Mouse (Mus musculus) forebrain, embryonic 10.5 days (tissue): ENCODE data around the gene Rimklb. TPM values are rescaled to one million over a fixed set of nuclear protein-coding genes. Genes with fewer than 3 reads are reported as not detected.
"Not testable (repeated sequence)": the region's sequence is repeated elsewhere in the genome, so short reads cannot be mapped to it uniquely, and the experiment has no call there.

Experiments used
- DNase-seq: peaks from one replicate; pipeline ENCODE4 v3.0.0-alpha.2; 2017; ENCODE audit warnings: low spot score; ENCODE audit errors: extremely low spot score
- H3K27ac ChIP-seq: fragments of 300-500 bp; sonication (generic); 2 replicates; pipeline ENCODE4 v1.5.1; 2016; ENCODE audit warnings: mild to moderate bottlenecking
- H3K27me3 ChIP-seq: fragments of 300-500 bp; sonication (generic); 2 replicates; pipeline ENCODE4 v1.6.1; 2016; ENCODE audit warnings: mild to moderate bottlenecking; ENCODE audit not compliant: poor library complexity, severe bottlenecking
- H3K36me3 ChIP-seq: fragments of 300-500 bp; sonication (generic); replicated peaks from 2 replicates; pipeline ENCODE4 v1.6.1; 2016; ENCODE audit warnings: mild to moderate bottlenecking, moderate library complexity
- H3K4me1 ChIP-seq: fragments of 300-500 bp; sonication (generic); 2 replicates; pipeline ENCODE4 v1.6.1; 2016
- H3K4me3 ChIP-seq: fragments of 300-500 bp; sonication (generic); 2 replicates; pipeline ENCODE4 v1.5.1; 2016; ENCODE audit warnings: mild to moderate bottlenecking, moderate library complexity
- H3K9me3 ChIP-seq: fragments of 300-500 bp; sonication (generic); 2 replicates; pipeline ENCODE4 v1.6.1; 2016; ENCODE audit warnings: mild to moderate bottlenecking, moderate library complexity
- WGBS: fragments of 180-500 bp; shearing (Covaris S2); methylation state at CpG from one replicate; pipeline ENCODE4 v1.1.7; 2016; 5-methylcytosine and 5-hydroxymethylcytosine counted together
- polyA plus RNA-seq: library from polyadenylated mRNA; unstranded; fragments of >200 nt; fragmentation: Nextera tagmentation; extraction: Ambion mirVana; gene quantifications from 2 replicates; pipeline ENCODE4 v1.2.1, GENCODE M21; 2016

Rimklb gene
- 43.0 and 44.4 TPM in 2 replicates for polyA plus RNA-seq

DNA sequence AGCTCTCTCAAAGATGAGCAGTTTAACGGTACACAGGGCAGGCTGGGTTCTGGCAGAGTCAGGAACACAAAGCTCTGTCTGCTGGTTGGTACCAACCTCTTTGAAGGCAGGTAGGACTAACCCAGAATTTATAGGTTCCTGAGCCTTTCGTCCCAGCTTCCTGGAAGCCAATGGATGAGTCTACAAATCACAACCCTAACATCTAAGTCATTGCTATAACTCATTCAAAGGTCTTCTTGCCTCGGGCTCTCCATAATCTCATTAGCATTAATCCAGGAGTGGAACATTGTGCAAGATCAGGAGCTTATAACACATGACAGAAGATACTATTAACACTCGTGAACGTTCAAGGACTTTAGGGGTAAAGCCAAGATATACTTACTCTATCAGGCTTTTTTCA, at the start of gene Rimklb:
Gene Rimklb (minus strand): TSS at position 101 of the 400 bp plus-strand sequence.
- no peak within 1 kb of the TSS for H3K4me3 ChIP-seq
- H3K27me3 ChIP-seq = no peaks in the 10 kb centered on the region
- no peaks in the 10 kb centered on the region for H3K9me3 ChIP-seq
- 75% methylated on average over 5 of the region's 5 CpGs for WGBS
- no peaks in the 10 kb centered on the region for H3K36me3 ChIP-seq
- H3K27ac ChIP-seq = no peak within 1 kb of the TSS
- H3K4me1 ChIP-seq = peaks cover 28% of the 10 kb centered on the region
- no peak for DNase-seq

DNA sequence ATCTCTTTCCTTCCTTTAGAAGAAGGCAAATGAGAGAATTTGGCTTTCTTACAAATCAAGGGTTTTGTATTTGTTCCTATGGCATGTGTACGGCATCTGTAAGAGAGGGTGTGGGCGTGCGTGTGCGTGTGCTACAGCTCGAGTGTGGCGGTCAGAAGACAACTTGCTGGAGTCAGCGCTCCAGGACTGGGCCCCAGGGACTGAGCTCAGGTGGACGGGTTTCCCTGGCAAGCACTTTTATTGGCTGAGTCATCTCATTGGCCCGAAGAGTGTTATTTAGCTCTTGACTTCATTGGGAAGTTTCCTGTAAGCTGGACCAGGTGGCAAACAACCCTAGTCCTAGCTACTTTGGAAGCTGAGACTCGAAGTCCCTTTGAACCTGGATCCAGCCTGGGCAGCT, 47.4 kb upstream of the Rimklb start:
- no peaks in the 10 kb centered on the region for H3K9me3 ChIP-seq
- H3K36me3 ChIP-seq = no peaks in the 10 kb centered on the region
- H3K4me1 ChIP-seq = no peaks in the 10 kb centered on the region
- no peak overlapping the region for H3K4me3 ChIP-seq
- DNase-seq = no peak
- WGBS = 88% methylated on average over 10 of the region's 10 CpGs
- no peaks in the 10 kb centered on the region for H3K27me3 ChIP-seq
- H3K27ac ChIP-seq = no peak overlapping the region

DNA sequence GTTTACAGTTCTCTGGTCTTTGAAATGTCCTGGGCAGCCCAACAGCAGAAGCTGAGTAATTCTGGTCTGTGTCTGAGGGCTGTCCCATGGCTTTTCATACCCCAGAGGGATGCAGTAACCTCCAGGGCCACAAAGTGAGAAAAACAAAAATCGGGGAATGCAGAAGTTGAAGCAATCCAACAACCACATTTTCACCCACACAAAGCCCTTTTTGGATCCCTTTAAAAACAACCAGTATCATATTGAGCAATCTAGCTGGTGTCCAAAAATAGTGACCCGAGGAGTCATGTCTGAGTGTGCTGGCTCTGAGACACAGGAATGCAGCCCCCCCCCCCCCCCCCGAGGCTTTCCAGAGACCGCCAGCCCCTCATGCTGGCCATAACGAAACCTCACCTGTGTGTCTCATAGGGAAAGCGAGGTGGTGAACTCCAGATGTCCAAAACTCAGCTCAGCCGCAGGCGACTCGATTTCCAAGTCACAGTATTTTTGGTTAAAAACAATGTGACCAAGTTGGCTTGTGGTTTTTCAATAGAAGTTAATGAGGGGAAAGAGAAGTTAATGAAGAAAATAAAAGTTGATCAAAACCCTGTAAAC, 46.8 kb upstream of the Rimklb start:
- Histone ChIP-seq H3K27ac (no peak overlapping the region), H3K4me3 (no peak overlapping the region), H3K27me3 (no peaks in the 10 kb centered on the region), H3K9me3 (no peaks in the 10 kb centered on the region), H3K36me3 (no peaks in the 10 kb centered on the region), H3K4me1 (no peaks in the 10 kb centered on the region)
- WGBS = 87% methylated on average over 9 of the region's 9 CpGs
- no peak for DNase-seq

DNA sequence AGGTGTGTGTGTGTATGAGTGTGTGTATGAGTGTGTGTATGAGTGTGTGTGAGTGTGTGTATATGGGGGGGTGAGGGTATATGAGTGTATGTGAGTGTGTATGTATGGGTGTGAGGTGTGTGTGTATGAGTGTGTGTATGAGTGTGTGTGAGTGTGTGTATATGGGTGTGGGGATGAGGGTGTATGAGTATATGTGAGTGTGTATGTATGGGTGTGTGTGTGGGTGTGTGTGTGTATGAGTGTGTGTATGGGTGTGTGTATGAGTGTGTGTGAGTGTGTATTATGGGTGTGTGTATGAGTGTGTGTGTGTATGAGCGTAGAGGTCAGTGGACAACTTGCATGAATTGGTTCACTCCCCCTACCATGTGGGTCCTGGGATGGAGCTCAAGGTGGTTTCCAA, 46.1 kb upstream of the Rimklb start:
- DNase-seq = no peak
- 100% methylated on average over 1 of the region's 1 CpGs for WGBS
- Histone ChIP-seq H3K27ac (no peak overlapping the region), H3K9me3 (no peaks in the 10 kb centered on the region), H3K36me3 (no peaks in the 10 kb centered on the region), H3K4me1 (no peaks in the 10 kb centered on the region), H3K27me3 (no peaks in the 10 kb centered on the region), H3K4me3 (no peak overlapping the region)

- H3K9me3 ChIP-seq = no peaks in the 10 kb centered on the region
- WGBS = 83% methylated on average over 5 of the region's 5 CpGs
- H3K27me3 ChIP-seq = no peaks in the 10 kb centered on the region
- H3K4me3 ChIP-seq = no peak overlapping the region
- no peaks in the 10 kb centered on the region for H3K4me1 ChIP-seq
- DNase-seq = no peak
- H3K36me3 ChIP-seq = no peaks in the 10 kb centered on the region
- no peak overlapping the region for H3K27ac ChIP-seq
These were observed 45.0 kb upstream of the Rimklb start for GRCm38 (mm10) chr6:122543574-122543973.

DNA sequence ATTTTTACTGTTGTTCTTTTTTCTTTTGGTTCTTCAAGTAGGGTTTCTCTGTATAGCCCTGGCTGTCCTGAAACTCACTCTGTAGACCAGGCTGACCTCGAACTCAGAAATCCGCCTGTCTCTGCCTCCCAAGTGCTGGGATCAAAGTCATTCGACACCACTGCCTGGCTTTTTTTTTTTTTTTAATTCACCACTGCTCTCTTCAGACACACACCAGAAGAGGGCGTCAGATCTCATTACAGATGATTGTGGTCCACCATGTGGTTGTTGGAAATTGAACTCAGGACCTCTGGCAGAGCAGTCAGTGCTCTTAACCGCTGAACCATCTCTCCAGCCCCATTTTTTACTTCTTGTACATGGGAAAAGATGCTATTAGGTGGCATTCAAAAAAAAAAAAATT, 43.9 kb upstream of the Rimklb start:
- not testable (repeated sequence) for H3K4me1 ChIP-seq, H3K36me3 ChIP-seq, DNase-seq, H3K9me3 ChIP-seq, H3K27me3 ChIP-seq, H3K27ac ChIP-seq, H3K4me3 ChIP-seq
- WGBS = 77% methylated on average over 5 of the region's 5 CpGs

- H3K4me3 ChIP-seq = no peak overlapping the region
- H3K9me3 ChIP-seq = no peaks in the 10 kb centered on the region
- H3K27me3 ChIP-seq = no peaks in the 10 kb centered on the region
- H3K4me1 ChIP-seq = no peaks in the 10 kb centered on the region
- 89% methylated on average over 9 of the region's 9 CpGs for WGBS
- H3K36me3 ChIP-seq = no peaks in the 10 kb centered on the region
- DNase-seq = no peak
- H3K27ac ChIP-seq = no peak overlapping the region
These were observed 41.0 kb upstream of the Rimklb start for GRCm38 (mm10) chr6:122539564-122539963.

GRCm38 (mm10) chr6:122534032-122534431, 35.5 kb upstream of the Rimklb start:
- no peak for DNase-seq
- H3K4me1 ChIP-seq = peaks cover 8% of the 10 kb centered on the region

DNA sequence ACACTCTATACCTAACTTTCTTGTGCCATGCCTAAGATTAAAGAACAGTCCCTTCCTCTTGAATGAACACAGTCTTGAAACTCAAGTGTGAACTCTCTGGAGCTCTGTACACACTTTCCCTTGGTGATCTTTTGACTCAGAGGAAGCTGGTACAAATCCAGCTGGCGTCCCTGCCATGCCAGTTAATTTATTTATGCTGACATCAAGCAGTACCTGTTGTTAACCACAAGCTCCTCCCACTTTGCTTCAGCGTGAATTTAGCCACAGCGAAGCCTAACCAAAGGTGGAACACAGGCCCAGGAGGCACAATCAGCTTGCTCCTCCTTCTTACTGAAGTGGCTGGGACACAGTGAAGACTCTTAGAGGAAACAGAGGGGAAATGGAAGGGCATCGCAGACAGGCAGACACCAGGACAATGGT, 34.3 kb upstream of the Rimklb start:
- 13% methylated on average over 4 of the region's 4 CpGs for WGBS
- Histone ChIP-seq H3K9me3 (no peaks in the 10 kb centered on the region), H3K4me1 (peaks cover 8% of the 10 kb centered on the region), H3K27ac (peak overlapping the region; percentile 78), H3K36me3 (no peaks in the 10 kb centered on the region), H3K27me3 (no peaks in the 10 kb centered on the region), H3K4me3 (peak overlapping the region; percentile 31)
- DNase-seq = peak; percentile 20

More at GRCm38 (mm10) chr6:122534032-122534431, 35.5 kb upstream of the Rimklb start:
- WGBS = 27% methylated on average over 3 of the region's 3 CpGs
- H3K36me3 ChIP-seq = no peaks in the 10 kb centered on the region
- H3K4me3 ChIP-seq = no peak overlapping the region
- no peaks in the 10 kb centered on the region for H3K9me3 ChIP-seq
- no peaks in the 10 kb centered on the region for H3K27me3 ChIP-seq
- H3K27ac ChIP-seq = no peak overlapping the region

DNA sequence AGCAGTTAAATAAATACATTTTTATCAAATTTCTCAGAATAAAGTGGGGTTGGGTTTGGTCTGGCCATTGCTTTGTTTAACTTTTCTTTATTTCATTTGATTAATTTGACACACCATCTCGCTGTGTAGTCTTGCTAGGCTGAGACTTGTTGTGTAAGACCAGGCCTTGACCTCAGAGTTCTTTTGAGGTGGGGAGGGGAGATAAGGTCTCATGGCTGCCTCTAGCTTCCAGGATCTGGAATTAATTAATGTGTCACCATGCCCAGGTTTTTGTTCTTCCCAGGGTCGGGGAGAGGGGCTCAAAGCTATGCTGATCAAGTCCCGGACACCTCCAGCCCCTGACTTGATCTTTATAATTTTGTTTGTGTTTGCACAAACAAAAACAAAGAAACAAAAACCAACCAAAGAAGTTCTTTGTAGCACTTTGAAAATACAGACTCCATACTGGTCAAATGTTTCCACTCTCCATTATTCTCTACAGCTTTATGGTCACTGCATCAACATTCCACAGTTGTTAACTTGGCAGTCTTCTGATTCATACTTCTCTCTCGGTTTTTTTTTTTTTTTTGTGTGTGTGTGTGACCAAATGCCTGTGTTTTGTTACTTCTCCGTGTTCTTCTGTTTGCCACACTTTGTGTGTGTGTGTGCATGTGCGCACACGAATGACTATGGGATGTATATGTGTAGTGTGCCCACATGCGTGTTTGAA, 33.1 kb upstream of the Rimklb start:
- Histone ChIP-seq H3K4me1 (peaks cover 8% of the 10 kb centered on the region), H3K36me3 (no peaks in the 10 kb centered on the region), H3K27me3 (no peaks in the 10 kb centered on the region), H3K4me3 (no peak overlapping the region), H3K27ac (no peak overlapping the region), H3K9me3 (no peaks in the 10 kb centered on the region)
- WGBS = 74% methylated on average over 8 of the region's 8 CpGs
- DNase-seq = no peak

- no peak for DNase-seq
- no peak overlapping the region for H3K4me3 ChIP-seq
- 85% methylated on average over 11 of the region's 11 CpGs for WGBS
- no peak overlapping the region for H3K27ac ChIP-seq
- H3K4me1 ChIP-seq = peaks cover 5% of the 10 kb centered on the region
- H3K9me3 ChIP-seq = no peaks in the 10 kb centered on the region
- H3K36me3 ChIP-seq = no peaks in the 10 kb centered on the region
- H3K27me3 ChIP-seq = no peaks in the 10 kb centered on the region
These were observed 29.6 kb upstream of the Rimklb start for GRCm38 (mm10) chr6:122528136-122528535.

DNA sequence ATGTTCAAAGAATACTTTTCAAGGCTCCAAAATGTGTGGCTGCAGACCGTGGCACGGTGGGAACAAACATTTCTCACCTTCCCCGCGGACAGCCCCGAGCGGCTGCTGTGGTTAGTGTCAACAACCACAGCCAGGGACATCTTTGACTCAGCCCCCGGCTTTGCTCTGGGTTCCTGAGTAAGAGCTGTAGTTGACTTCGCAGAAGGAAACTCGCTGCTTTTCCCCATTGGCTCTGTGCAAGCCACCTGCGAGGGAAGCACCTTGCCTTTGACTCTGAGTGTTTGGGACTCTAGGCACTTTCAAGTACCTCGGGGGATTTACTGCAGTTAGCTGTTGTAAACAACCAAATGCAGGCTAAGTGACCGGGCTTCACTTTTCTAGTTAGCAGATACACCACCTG, 29.0 kb upstream of the Rimklb start:
- H3K27me3 ChIP-seq = no peaks in the 10 kb centered on the region
- H3K27ac ChIP-seq = no peak overlapping the region
- 67% methylated on average over 12 of the region's 12 CpGs for WGBS

DNA sequence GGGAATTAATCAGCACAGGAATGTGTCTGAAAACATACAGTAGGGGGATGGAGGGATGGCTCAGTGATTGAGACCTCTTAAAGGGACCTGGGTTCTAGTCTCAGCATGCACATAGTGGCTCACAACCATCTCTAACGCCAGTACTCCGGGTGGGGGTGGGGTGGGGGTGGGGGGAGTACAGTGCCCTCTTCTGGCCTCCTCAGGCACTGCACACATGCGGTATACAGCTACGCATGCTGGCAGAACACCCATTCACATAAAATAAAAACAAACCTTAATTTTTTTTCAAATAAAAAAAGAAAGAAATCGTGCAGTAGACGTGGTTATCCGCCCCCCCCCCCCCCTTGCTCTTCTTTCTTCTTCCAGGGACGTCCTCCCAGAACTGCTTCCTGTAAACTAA, 24.7 kb upstream of the Rimklb start:
- H3K27ac ChIP-seq = no peak overlapping the region
- H3K27me3 ChIP-seq = no peaks in the 10 kb centered on the region
- no peak for DNase-seq
- no peak overlapping the region for H3K4me3 ChIP-seq
- no peaks in the 10 kb centered on the region for H3K9me3 ChIP-seq
- no peaks in the 10 kb centered on the region for H3K36me3 ChIP-seq
- 85% methylated on average over 8 of the region's 8 CpGs for whole genome bisulfite sequencing
- H3K4me1 ChIP-seq = no peaks in the 10 kb centered on the region

More for the DNA sequence above, 29.0 kb upstream of the Rimklb start:
- Histone ChIP-seq H3K9me3 (no peaks in the 10 kb centered on the region), H3K4me3 (no peak overlapping the region), H3K4me1 (no peaks in the 10 kb centered on the region), H3K36me3 (no peaks in the 10 kb centered on the region)
- no peak for DNase-seq
